Mouse (Mus musculus): Measurements from ENCODE around the gene Rnaseh2b. TPM values are rescaled to one million over a fixed set of nuclear protein-coding genes. Genes with fewer than 3 reads are reported as not detected.

The Rnaseh2b gene
- polyA plus RNA-seq, 1 experiment from 2014 or later, result 76.1 TPM

DNA sequence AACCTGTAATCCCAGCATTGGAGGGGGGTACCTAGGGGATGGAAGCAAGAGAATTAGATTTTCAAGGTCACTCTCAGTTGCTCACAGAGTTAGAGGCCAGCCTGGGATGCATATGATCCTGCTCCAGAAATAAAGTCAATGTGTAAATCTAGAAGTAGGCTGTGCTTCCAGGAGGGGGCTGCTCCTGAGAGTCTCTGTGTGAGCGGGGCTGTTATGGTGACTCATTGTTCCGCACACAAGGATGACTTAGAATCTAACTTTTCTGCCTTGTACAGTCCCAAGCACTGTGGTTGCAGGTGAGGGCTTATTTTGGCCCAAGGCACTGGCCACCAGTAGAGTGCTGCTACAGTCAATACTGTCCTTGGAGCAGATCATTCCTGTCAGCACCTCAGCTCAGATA, 87.0 kb downstream of the Rnaseh2b start:
- DNase-seq (ENCODE audit: low spot score), result no peak
- peaks cover 42% of the 10 kb centered on the region for H3K36me3 ChIP-seq
- no peaks in the 10 kb centered on the region for H3K27me3 ChIP-seq (ENCODE audit: low read depth, poor library complexity, severe bottlenecking)
- no peaks in the 10 kb centered on the region for H3K9me3 ChIP-seq (replicated peaks)
- H3K4me3 ChIP-seq, result no peak overlapping the region
- 95% methylated on average over 2 of the region's 2 CpGs for WGBS
- no peak overlapping the region for H3K27ac ChIP-seq (replicated peaks)
- no peaks in the 10 kb centered on the region for H3K4me1 ChIP-seq

DNA sequence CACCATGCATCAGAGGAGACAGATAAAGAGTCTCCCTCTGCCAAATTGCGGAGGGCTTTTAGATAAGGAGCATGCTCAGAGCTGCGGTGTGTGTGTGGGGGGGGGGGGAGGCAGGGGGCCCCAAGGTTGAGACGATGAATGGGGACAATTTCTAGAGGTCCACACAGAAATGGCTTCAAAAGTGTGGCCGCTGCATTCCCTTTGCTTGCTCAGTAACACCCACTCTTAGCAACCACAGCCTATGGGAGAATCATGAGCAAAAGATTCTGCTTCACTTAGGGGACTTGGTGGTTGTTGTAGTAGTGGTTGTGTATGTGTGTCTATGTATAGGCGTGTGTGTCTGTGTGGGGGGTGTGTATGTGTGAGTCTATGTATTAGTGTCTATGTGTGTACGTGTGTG, 88.2 kb downstream of the Rnaseh2b start:
- H3K9me3 ChIP-seq (replicated peaks), result no peaks in the 10 kb centered on the region
- H3K27ac ChIP-seq (replicated peaks), result no peak overlapping the region
- no peaks in the 10 kb centered on the region for H3K4me1 ChIP-seq
- no peak overlapping the region for H3K4me3 ChIP-seq
- no peaks in the 10 kb centered on the region for H3K27me3 ChIP-seq (ENCODE audit: low read depth, poor library complexity, severe bottlenecking)
- DNase-seq (ENCODE audit: low spot score), result no peak
- H3K36me3 ChIP-seq, result peaks cover 40% of the 10 kb centered on the region
- WGBS, result 70% methylated on average over 6 of the region's 6 CpGs

- Histone ChIP-seq H3K4me1 (no peaks in the 10 kb centered on the region), H3K36me3 (peaks cover 21% of the 10 kb centered on the region), H3K9me3 (replicated peaks) (no peaks in the 10 kb centered on the region), H3K4me3 (no peak overlapping the region), H3K27ac (replicated peaks) (no peak overlapping the region), H3K27me3 (ENCODE audit: low read depth, poor library complexity, severe bottlenecking) (no peaks in the 10 kb centered on the region)
- DNase-seq (ENCODE audit: low spot score), result no peak
- 91% methylated on average over 3 of the region's 3 CpGs for WGBS
These were observed 90.7 kb downstream of the Rnaseh2b start for GRCm38 (mm10) chr14:62383109-62383508.

GRCm38 (mm10) chr14:62383786-62384299, 91.5 kb downstream of the Rnaseh2b start:
- no peak for DNase-seq (ENCODE audit: low spot score)
- peaks cover 1% of the 10 kb centered on the region; the same call in 1 of the 2 replicates for H3K4me1 ChIP-seq
- 97% methylated on average over 3 of the region's 3 CpGs for WGBS

DNA sequence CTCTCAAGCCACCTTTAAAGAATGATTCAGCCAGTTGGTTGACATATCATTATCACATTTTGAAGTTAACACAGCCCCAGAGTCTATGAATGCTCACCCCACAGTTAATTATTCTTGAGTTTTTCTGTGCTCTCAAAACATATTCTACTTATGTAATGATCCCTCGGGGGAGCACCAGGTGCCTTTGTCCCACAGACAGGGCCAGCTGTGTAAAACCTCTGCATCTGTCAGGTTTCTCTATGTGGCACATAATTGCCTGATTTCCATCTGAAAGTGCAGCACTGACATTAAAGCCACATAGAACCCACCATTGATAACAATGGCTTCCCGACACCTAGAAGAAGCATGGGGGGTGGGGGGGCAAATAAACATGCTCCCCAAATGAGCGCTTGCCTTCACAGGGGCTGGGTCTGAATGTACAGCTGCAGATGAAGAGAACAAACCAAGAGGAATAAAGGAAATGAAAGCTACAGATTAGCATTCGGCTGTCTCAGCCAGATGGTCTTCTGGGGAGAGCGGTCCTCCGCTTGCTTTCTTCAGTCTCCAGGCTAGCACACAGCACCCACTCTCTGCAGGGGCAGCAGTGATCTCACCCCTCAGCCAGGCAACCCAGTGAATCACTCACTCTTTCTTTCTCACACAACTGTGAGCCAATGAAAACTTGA, 96.8 kb downstream of the Rnaseh2b start:
- peaks cover 15% of the 10 kb centered on the region for H3K4me1 ChIP-seq
- DNase-seq (ENCODE audit: low spot score), result peak; percentile 17
- WGBS, result 56% methylated on average over 6 of the region's 6 CpGs
- H3K9me3 ChIP-seq (replicated peaks), result no peaks in the 10 kb centered on the region
- H3K27me3 ChIP-seq (ENCODE audit: low read depth, poor library complexity, severe bottlenecking), result no peaks in the 10 kb centered on the region
- H3K27ac ChIP-seq (replicated peaks), result peak overlapping the region; percentile 75
- no peaks in the 10 kb centered on the region for H3K36me3 ChIP-seq
- H3K4me3 ChIP-seq, result no peak overlapping the region

More at GRCm38 (mm10) chr14:62383786-62384299, 91.5 kb downstream of the Rnaseh2b start:
- Histone ChIP-seq H3K27me3 (ENCODE audit: low read depth, poor library complexity, severe bottlenecking) (no peaks in the 10 kb centered on the region), H3K27ac (replicated peaks) (no peak overlapping the region), H3K4me3 (no peak overlapping the region), H3K9me3 (replicated peaks) (no peaks in the 10 kb centered on the region), H3K36me3 (peaks cover 15% of the 10 kb centered on the region; the same call in 1 of the 2 replicates)

DNA sequence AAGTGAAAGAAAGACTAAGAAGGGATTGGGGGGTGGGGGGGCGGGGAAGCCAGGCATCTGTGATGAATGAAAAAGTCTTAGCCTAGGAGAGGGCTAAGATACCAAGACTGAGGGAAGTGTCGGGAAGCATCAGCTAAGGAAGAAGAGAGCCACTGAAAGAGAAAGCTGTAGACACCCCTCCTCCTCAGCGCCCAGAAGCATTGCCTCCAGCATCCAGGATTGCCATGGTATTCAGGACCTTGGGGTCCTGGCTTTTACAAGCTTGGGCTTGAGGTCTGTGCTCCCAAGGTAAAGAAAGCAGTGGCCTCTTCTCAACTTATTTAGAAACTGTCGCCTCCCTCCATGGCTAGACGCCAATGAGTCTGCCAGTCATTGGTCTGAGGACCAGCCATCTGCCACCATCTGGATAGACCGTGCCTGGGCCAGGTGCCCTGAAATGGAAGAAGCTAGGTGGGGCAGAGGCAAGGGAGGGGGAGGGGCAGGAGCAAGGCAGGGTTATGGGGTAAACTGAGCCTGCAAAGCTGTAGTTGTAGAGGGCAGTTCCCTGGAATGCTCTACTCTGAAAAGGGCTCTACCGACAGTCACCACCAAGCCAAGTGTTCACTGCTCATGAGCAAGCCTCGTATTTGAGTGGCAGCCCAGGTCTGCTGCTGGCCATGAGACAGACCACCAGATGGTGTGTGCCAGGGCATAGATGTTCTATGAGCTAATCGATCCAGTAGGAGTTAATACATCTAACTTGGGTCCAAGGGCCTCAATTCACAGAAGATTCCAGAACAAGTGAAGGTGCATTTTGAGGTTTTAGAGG, 97.5 kb downstream of the Rnaseh2b start:
- Histone ChIP-seq H3K27me3 (ENCODE audit: low read depth, poor library complexity, severe bottlenecking) (no peaks in the 10 kb centered on the region), H3K27ac (replicated peaks) (peak overlapping the region; percentile 75), H3K4me1 (peaks cover 15% of the 10 kb centered on the region), H3K9me3 (replicated peaks) (no peaks in the 10 kb centered on the region), H3K4me3 (no peak overlapping the region), H3K36me3 (no peaks in the 10 kb centered on the region)
- WGBS, result 83% methylated on average over 9 of the region's 9 CpGs
- DNase-seq (ENCODE audit: low spot score), result no peak

- H3K27ac ChIP-seq (replicated peaks), result no peak overlapping the region
- H3K36me3 ChIP-seq, result no peaks in the 10 kb centered on the region
- peaks cover 15% of the 10 kb centered on the region for H3K4me1 ChIP-seq
- H3K27me3 ChIP-seq (ENCODE audit: low read depth, poor library complexity, severe bottlenecking), result no peaks in the 10 kb centered on the region
- DNase-seq (ENCODE audit: low spot score), result no peak
- no peak overlapping the region for H3K4me3 ChIP-seq
- WGBS, result 90% methylated on average over 4 of the region's 4 CpGs
- H3K9me3 ChIP-seq (replicated peaks), result no peaks in the 10 kb centered on the region
These were observed 100.4 kb downstream of the Rnaseh2b start for GRCm38 (mm10) chr14:62392754-62393153.

- Histone ChIP-seq H3K9me3 (replicated peaks) (no peaks in the 10 kb centered on the region), H3K4me3 (no peak overlapping the region), H3K36me3 (no peaks in the 10 kb centered on the region), H3K4me1 (no peaks in the 10 kb centered on the region; the same call in 1 of the 2 replicates), H3K27me3 (ENCODE audit: low read depth, poor library complexity, severe bottlenecking) (no peaks in the 10 kb centered on the region), H3K27ac (replicated peaks) (no peak overlapping the region)
- WGBS, result 91% methylated on average over 2 of the region's 2 CpGs
- no peak for DNase-seq (ENCODE audit: low spot score)
These were observed 103.0 kb downstream of the Rnaseh2b start for GRCm38 (mm10) chr14:62395346-62395745.

DNA sequence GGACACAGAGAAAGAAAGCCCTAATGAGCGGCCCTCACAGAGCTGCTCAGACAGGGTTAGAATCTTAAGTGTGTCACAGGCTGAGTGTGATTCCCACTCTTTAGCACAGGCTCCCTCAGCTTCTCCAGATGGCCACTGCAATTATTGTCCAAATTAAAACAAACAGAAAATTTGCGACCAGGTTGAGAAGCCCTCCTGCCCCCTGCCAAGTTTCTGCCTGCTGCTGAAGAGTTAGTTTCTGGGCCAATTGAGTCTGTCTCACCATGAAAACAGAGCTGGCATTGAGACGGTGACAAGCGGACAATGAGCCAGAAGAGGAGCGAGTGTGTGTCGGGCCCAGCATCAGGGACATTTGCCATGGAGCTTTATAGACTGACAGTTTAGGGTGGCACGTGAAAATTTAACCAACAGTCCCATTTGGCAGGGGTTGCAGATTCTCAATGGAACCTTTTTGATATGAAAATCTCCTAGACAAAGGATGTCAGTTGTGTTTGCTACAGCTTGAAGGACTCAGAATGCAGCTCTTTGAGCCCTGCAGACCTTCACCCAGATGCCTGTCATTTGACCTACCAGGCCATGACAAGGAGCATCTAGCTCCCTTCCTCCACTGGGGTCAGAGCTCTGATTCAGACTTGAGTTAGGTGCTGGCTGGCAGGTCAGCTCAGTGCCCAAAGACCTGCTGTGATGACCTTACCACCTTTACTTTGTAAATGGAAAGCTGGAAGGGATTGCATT, 123.8 kb downstream of the Rnaseh2b start:
- Histone ChIP-seq H3K9me3 (replicated peaks) (no peaks in the 10 kb centered on the region), H3K4me1 (peaks cover 23% of the 10 kb centered on the region), H3K36me3 (no peaks in the 10 kb centered on the region), H3K27me3 (ENCODE audit: low read depth, poor library complexity, severe bottlenecking) (no peaks in the 10 kb centered on the region), H3K4me3 (no peak overlapping the region), H3K27ac (replicated peaks) (peak overlapping the region; percentile 76)
- 66% methylated on average over 7 of the region's 7 CpGs for WGBS
- peak; percentile 40 for DNase-seq (ENCODE audit: low spot score)

GRCm38 (mm10) chr14:62416742-62417134, 124.3 kb downstream of the Rnaseh2b start:
- Histone ChIP-seq H3K4me1 (peaks cover 23% of the 10 kb centered on the region), H3K4me3 (no peak overlapping the region), H3K27ac (replicated peaks) (peak overlapping the region; percentile 47; the same call in 1 of the 2 replicates), H3K27me3 (ENCODE audit: low read depth, poor library complexity, severe bottlenecking) (no peaks in the 10 kb centered on the region), H3K36me3 (no peaks in the 10 kb centered on the region), H3K9me3 (replicated peaks) (no peaks in the 10 kb centered on the region)
- WGBS, result 64% methylated on average over 1 of the region's 1 CpGs
- DNase-seq (ENCODE audit: low spot score), result no peak

GRCm38 (mm10) chr14:62417501-62417900, 125.1 kb downstream of the Rnaseh2b start:
- Histone ChIP-seq H3K4me3 (no peak overlapping the region), H3K36me3 (no peaks in the 10 kb centered on the region), H3K27ac (replicated peaks) (peak overlapping the region; percentile 47; the same call in 1 of the 2 replicates), H3K4me1 (peaks cover 23% of the 10 kb centered on the region), H3K27me3 (ENCODE audit: low read depth, poor library complexity, severe bottlenecking) (no peaks in the 10 kb centered on the region), H3K9me3 (replicated peaks) (no peaks in the 10 kb centered on the region)
- 91% methylated on average over 3 of the region's 3 CpGs for WGBS
- no peak for DNase-seq (ENCODE audit: low spot score)

GRCm38 (mm10) chr14:62422265-62422664, 129.9 kb downstream of the Rnaseh2b start:
- Histone ChIP-seq H3K27ac (replicated peaks) (no peak overlapping the region), H3K36me3 (no peaks in the 10 kb centered on the region), H3K4me1 (peaks cover under 1% of the 10 kb centered on the region; the same call in 1 of the 2 replicates), H3K9me3 (replicated peaks) (no peaks in the 10 kb centered on the region), H3K4me3 (no peak overlapping the region), H3K27me3 (ENCODE audit: low read depth, poor library complexity, severe bottlenecking) (no peaks in the 10 kb centered on the region)
- DNase-seq (ENCODE audit: low spot score), result no peak
- WGBS, result 91% methylated on average over 4 of the region's 4 CpGs

All from midbrain, embryonic 10.5 days (tissue).